Mouse (Mus musculus) ES-E14 (cell line): Measurements from ENCODE around the gene Aldh1a3. TPM values are rescaled to one million over a fixed set of nuclear protein-coding genes. Genes with fewer than 3 reads are reported as not detected.

ENCODE experiments used
- DNase-seq: peaks from one replicate; pipeline ENCODE4 v3.0.0-alpha.2; 2013; ENCODE audit warnings: low read depth, low spot score
- H3K27ac ChIP-seq: 2 replicates; pipeline ENCODE4 v1.5.1; 2012; ENCODE audit warnings: low read depth, mild to moderate bottlenecking, low read length, moderate library complexity, mixed read lengths; ENCODE audit not compliant: poor library complexity, insufficient read depth, severe bottlenecking
- H3K36me3 ChIP-seq: 2 replicates; pipeline ENCODE4 v1.6.1; 2012; ENCODE audit warnings: mild to moderate bottlenecking, low read length, moderate library complexity, mixed read lengths; ENCODE audit not compliant: control insufficient read depth, poor library complexity, insufficient read depth, severe bottlenecking
- H3K4me1 ChIP-seq, 2 experiments: fragments of 150-350 bp in 1 of 2; sonication (generic) in 1 of 2; 2 replicates each; pipeline ENCODE4 v1.6.1; 2012; ENCODE audit warnings: low read length in 2 of 2, mild to moderate bottlenecking in 1 of 2, mixed read lengths in 1 of 2; ENCODE audit not compliant: control insufficient read depth in 2 of 2, insufficient read depth in 2 of 2, poor library complexity in 1 of 2
- H3K4me3 ChIP-seq, 2 experiments: fragments of 150-350 bp in 1 of 2; sonication (generic) in 1 of 2; 2 replicates each; pipeline ENCODE4 v1.5.1; 2012; ENCODE audit warnings: low read length in 2 of 2, low read depth in 1 of 2, mild to moderate bottlenecking in 1 of 2, mixed read lengths in 1 of 2; ENCODE audit not compliant: insufficient read depth in 1 of 2, poor library complexity in 1 of 2, severe bottlenecking in 1 of 2
- H3K9ac ChIP-seq: 2 replicates; pipeline ENCODE4 v1.6.1; 2012; ENCODE audit warnings: low read depth, mild to moderate bottlenecking, low read length, mixed read lengths; ENCODE audit not compliant: poor library complexity, insufficient read depth, severe bottlenecking
- H3K9me3 ChIP-seq: fragments of 150-350 bp; sonication (generic); 2 replicates; pipeline ENCODE4 v1.6.1; 2012; ENCODE audit warnings: low read depth, mild to moderate bottlenecking, low read length; ENCODE audit not compliant: control insufficient read depth, insufficient read depth
- CHD2 ChIP-seq: IDR thresholded peaks from 2 replicates; pipeline ENCODE4 v1.6.1; 2014; ENCODE audit warnings: mild to moderate bottlenecking, low read depth, low read length, inconsistent platforms
- HCFC1 ChIP-seq: IDR thresholded peaks from 2 replicates; pipeline ENCODE4 v1.6.1; 2012; ENCODE audit warnings: low read length, inconsistent platforms, borderline replicate concordance; ENCODE audit not compliant: insufficient read depth
- MAFK ChIP-seq: IDR thresholded peaks from 2 replicates; pipeline ENCODE4 v1.6.1; 2014; ENCODE audit warnings: mild to moderate bottlenecking, low read depth, low read length, inconsistent platforms; ENCODE audit not compliant: insufficient read depth
- ZC3H11A ChIP-seq: IDR thresholded peaks from 2 replicates; pipeline ENCODE4 v1.6.1; 2012; ENCODE audit warnings: low read depth, mild to moderate bottlenecking, inconsistent platforms, low read length, borderline replicate concordance
- ZNF384 ChIP-seq: IDR thresholded peaks from 2 replicates; pipeline ENCODE4 v1.6.1; 2012; ENCODE audit warnings: low read depth, low read length, inconsistent platforms
- in situ Hi-C, 2 experiments: fragments of 600-800 bp; cut with MboI; formaldehyde crosslinking; loops; one replicate each; pipeline ENCODE4 v1.15.1; 2025; ENCODE audit warnings: low sequenced_read_pairs in 2 of 2, inconsistent platforms in 1 of 2; ENCODE audit not compliant: unreplicated experiment in 2 of 2
- total RNA-seq: library from RNA; depleted of rRNA; stranded (reverse); fragments of 300-350 nt; gene quantifications from 2 replicates; pipeline ENCODE4 v1.2.3, GENCODE M21; 2012

Aldh1a3 gene
- total RNA-seq, 1 experiment, result 12.4 TPM

GRCm38 (mm10) chr7:66355791-66356522 is 71.4 kb downstream of the Aldh1a3 start:
- Histone ChIP-seq H3K36me3 (no peaks in the 10 kb centered on the region), H3K27ac (no peak overlapping the region), H3K4me3 (no peak overlapping the region), H3K9ac (no peak overlapping the region), H3K9me3 (no peaks in the 10 kb centered on the region), H3K4me1 (no peaks in the 10 kb centered on the region)
- DNase-seq, result no peak
- in situ Hi-C loops, result no loop called here
- TF ChIP-seq MAFK, result no peak
- TF ChIP-seq CHD2, result no peak
- no peak for TF ChIP-seq ZNF384
- TF ChIP-seq HCFC1, result no peak
- no peak for TF ChIP-seq ZC3H11A

- TF ChIP-seq HCFC1 (no peak), CHD2 (no peak), ZC3H11A (no peak), ZNF384 (no peak), MAFK (no peak)
- DNase-seq, result no peak
- Histone ChIP-seq H3K27ac (no peak overlapping the region), H3K4me3 (no peak overlapping the region), H3K36me3 (no peaks in the 10 kb centered on the region), H3K4me1 (no peaks in the 10 kb centered on the region), H3K9ac (no peak overlapping the region), H3K9me3 (no peaks in the 10 kb centered on the region)
- in situ Hi-C loops, result no loop called here
Observed at GRCm38 (mm10) chr7:66354911-66355310, 72.4 kb downstream of the Aldh1a3 start.

- DNase-seq, result no peak
- no peak overlapping the region for H3K27ac ChIP-seq
- in situ Hi-C loops, result no loop called here
- no peaks in the 10 kb centered on the region for H3K9me3 ChIP-seq
- H3K36me3 ChIP-seq, result no peaks in the 10 kb centered on the region
- TF ChIP-seq CHD2, result no peak
- TF ChIP-seq ZNF384, result no peak
- TF ChIP-seq HCFC1, result no peak
- no peak for TF ChIP-seq MAFK
- TF ChIP-seq ZC3H11A, result no peak
- H3K4me1 ChIP-seq, result no peaks in the 10 kb centered on the region
- H3K9ac ChIP-seq, result no peak overlapping the region
- H3K4me3 ChIP-seq, result no peak overlapping the region
Observed at GRCm38 (mm10) chr7:66351074-66351473, 76.2 kb downstream of the Aldh1a3 start.

- DNase-seq, result no peak
- no peak overlapping the region for H3K4me3 ChIP-seq
- no peak for TF ChIP-seq MAFK
- no peak for TF ChIP-seq ZNF384
- TF ChIP-seq ZC3H11A, result no peak
- TF ChIP-seq CHD2, result no peak
- no peak for TF ChIP-seq HCFC1
- H3K4me1 ChIP-seq, result no peaks in the 10 kb centered on the region
- H3K9me3 ChIP-seq, result no peaks in the 10 kb centered on the region
- H3K27ac ChIP-seq, result no peak overlapping the region
- no peak overlapping the region for H3K9ac ChIP-seq
- H3K36me3 ChIP-seq, result no peaks in the 10 kb centered on the region
- in situ Hi-C loops, result no loop called here
Observed at GRCm38 (mm10) chr7:66349670-66350069, 77.6 kb downstream of the Aldh1a3 start.

- H3K4me3 ChIP-seq, result no peak overlapping the region
- no peaks in the 10 kb centered on the region for H3K36me3 ChIP-seq
- no peaks in the 10 kb centered on the region for H3K4me1 ChIP-seq
- in situ Hi-C loops, result no loop called here
- TF ChIP-seq ZC3H11A, result no peak
- no peak for TF ChIP-seq ZNF384
- TF ChIP-seq HCFC1, result no peak
- TF ChIP-seq CHD2, result no peak
- TF ChIP-seq MAFK, result no peak
- DNase-seq, result no peak
- no peak overlapping the region for H3K9ac ChIP-seq
- H3K9me3 ChIP-seq, result no peaks in the 10 kb centered on the region
- no peak overlapping the region for H3K27ac ChIP-seq
Observed at GRCm38 (mm10) chr7:66348588-66348987, 78.7 kb downstream of the Aldh1a3 start.
